Comparison of ENCODE assay signal across 8 mouse cellular contexts in the genomic region with DNA sequence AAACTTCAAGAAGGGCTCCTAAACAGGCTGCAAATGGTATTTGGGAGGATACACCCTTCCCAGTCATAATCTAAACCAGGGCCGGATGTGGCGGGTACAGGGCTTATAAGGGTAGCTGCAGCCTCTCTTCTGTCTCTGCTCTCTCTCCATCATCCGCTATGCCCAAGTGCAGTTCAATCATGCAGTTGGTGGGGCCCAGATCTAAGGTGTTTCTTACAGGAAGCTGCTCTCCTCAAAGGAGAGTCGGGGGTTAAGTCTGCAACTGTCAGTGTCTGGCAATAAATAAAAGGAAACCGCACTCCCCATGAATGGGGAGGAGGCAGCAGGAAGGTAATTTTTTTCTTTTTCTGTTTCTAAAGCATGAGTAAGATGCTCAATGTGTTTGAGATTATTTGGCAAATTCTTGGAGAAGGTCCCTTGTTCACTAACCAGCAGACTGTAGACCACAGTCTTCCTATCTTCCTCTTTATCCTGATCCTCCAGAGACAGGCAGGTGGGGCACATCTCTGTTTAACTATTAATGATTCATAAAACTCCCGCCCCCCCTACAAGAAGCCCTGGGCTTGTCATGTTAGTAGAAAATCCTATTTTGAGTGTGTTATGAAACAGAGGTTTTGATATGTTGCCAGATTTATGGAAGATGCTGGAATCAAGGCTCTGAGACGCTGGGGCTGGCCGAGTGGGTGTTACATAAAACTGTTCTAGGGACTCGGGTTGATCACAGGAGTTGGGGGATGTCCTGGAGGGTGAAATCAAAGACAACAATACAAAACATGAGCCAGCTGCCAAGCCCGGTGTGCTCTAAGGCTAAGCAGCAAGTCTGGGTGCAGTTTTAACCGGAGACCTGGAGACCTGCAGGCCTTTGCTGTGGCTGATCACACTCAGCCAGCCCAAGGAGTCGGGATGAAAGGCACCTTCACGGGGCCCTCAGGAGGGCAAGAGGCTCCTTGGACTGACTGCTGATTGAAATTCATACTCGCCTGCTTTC.
A peak's percentile ranks its signal among the peaks of the same experiment; 100 is the strongest.
DNase-seq lines count a peak whose midpoint lies in the region; ATAC-seq and TF ChIP-seq lines count a peak whose summit lies in the region.

No protein-coding gene starts in this region.

- peak overlapping the region; percentile 2; the same call in 1 of the 2 replicates for H3K27ac ChIP-seq in testis, adult 2 months (ENCODE audit: control insufficient read depth, insufficient read depth, low read depth, low read length)
- H3K27ac ChIP-seq in hindbrain, embryonic 15.5 days (replicated peaks): peak overlapping the region; percentile 84
- peak overlapping the region; percentile 95 for H3K27ac ChIP-seq in liver, postnatal 0 days (ENCODE audit: low read depth)
- H3K27ac ChIP-seq in olfactory bulb, adult 2 months (ENCODE audit: insufficient read depth, low read depth, low read length): peak overlapping the region; percentile 22; the same call in 1 of the 2 replicates

- TF ChIP-seq POLR2A in testis, adult 2 months (IDR thresholded peaks at IDR 0.05; ENCODE audit: control insufficient read depth, low read depth, low read length): no peak
- no peak for TF ChIP-seq POLR2A in olfactory bulb, adult 2 months (IDR thresholded peaks at IDR 0.05; ENCODE audit: insufficient read depth, low read depth, low read length)

- H3K27me3 ChIP-seq in testis, adult 2 months (ENCODE audit: control insufficient read depth, insufficient read depth, low read length): no peaks in the 10 kb centered on the region
- no peaks in the 10 kb centered on the region for H3K27me3 ChIP-seq in hindbrain, embryonic 15.5 days
- no peaks in the 10 kb centered on the region for H3K27me3 ChIP-seq in liver, postnatal 0 days (ENCODE audit: insufficient read depth, low read length)

- intact Hi-C loops in gastrocnemius, postnatal 14 days (cut with DNase I; ENCODE audit: low total_unique reads): loop anchor here (10.0 kb wide), 1 partner anchor 48 kb away; no protein-coding TSS in a partner anchor

- DNase-seq in adrenal gland, adult 2 months: peak; percentile 44
- no peak for DNase-seq in adrenal gland, postnatal 25 days
- no peak for DNase-seq in testis, postnatal 10 days (ENCODE audit: low spot score)
- no peak for DNase-seq in liver, postnatal 0 days
- DNase-seq in gastrocnemius, postnatal 14 days: no peak

- no peak overlapping the region for H3K4me3 ChIP-seq in testis, adult 2 months (ENCODE audit: control insufficient read depth, low read depth, low read length)
- H3K4me3 ChIP-seq in hindbrain, embryonic 15.5 days: no peak overlapping the region
- H3K4me3 ChIP-seq in liver, postnatal 0 days (ENCODE audit: low read depth, low read length): no peak overlapping the region
- no peak overlapping the region for H3K4me3 ChIP-seq in olfactory bulb, adult 2 months (ENCODE audit: insufficient read depth, low read depth, low read length)

- TF ChIP-seq CTCF in testis, adult 2 months (IDR thresholded peaks at IDR 0.05; ENCODE audit: control insufficient read depth, insufficient read depth, insufficient replicate concordance, low read depth, low read length): no peak
- no peak for TF ChIP-seq CTCF in liver, postnatal 0 days (IDR thresholded peaks at IDR 0.05; ENCODE audit: low read depth)
- no peak for TF ChIP-seq CTCF in olfactory bulb, adult 2 months (IDR thresholded peaks at IDR 0.05; ENCODE audit: insufficient read depth, low read depth, low read length)

- H3K4me1 ChIP-seq in testis, adult 2 months (ENCODE audit: control insufficient read depth, insufficient read depth, low read length): peaks cover 9% of the 10 kb centered on the region
- peaks cover 89% of the 10 kb centered on the region for H3K4me1 ChIP-seq in hindbrain, embryonic 15.5 days (replicated peaks)
- H3K4me1 ChIP-seq in liver, postnatal 0 days (ENCODE audit: insufficient read depth): peaks cover 68% of the 10 kb centered on the region
- peaks cover 65% of the 10 kb centered on the region for H3K4me1 ChIP-seq in olfactory bulb, adult 2 months (ENCODE audit: control insufficient read depth, insufficient read depth, low read length)

- no peak overlapping the region for H3K4me2 ChIP-seq in hindbrain, embryonic 15.5 days
- no peak overlapping the region for H3K4me2 ChIP-seq in liver, postnatal 0 days (ENCODE audit: low read depth, low read length)

- no peak overlapping the region for H3K9ac ChIP-seq in hindbrain, embryonic 15.5 days
- no peak overlapping the region; the same call in 1 of the 2 replicates for H3K9ac ChIP-seq in liver, postnatal 0 days (replicated peaks)

- 34% methylated on average over 14 of the region's 14 CpGs for WGBS in hindbrain, embryonic 15.5 days
- WGBS in liver, postnatal 0 days (ENCODE audit: insufficient replicate concordance): 37% methylated on average over 14 of the region's 14 CpGs
- 49% methylated on average over 14 of the region's 14 CpGs for WGBS in olfactory bulb, adult 2 months

- no peak for TF ChIP-seq EP300 in liver, postnatal 0 days (IDR thresholded peaks at IDR 0.05; ENCODE audit: low read depth)

- no peaks in the 10 kb centered on the region for H3K9me3 ChIP-seq in hindbrain, embryonic 15.5 days
- no peaks in the 10 kb centered on the region for H3K9me3 ChIP-seq in liver, postnatal 0 days (ENCODE audit: low read length)

- ATAC-seq in hindbrain, embryonic 15.5 days (ENCODE audit: low FRiP score, low read depth): no peak
- no peak for ATAC-seq in liver, postnatal 0 days

- no peaks in the 10 kb centered on the region for H3K36me3 ChIP-seq in testis, adult 2 months (ENCODE audit: control insufficient read depth, insufficient read depth, low read length)
- no peaks in the 10 kb centered on the region for H3K36me3 ChIP-seq in hindbrain, embryonic 15.5 days
- no peaks in the 10 kb centered on the region for H3K36me3 ChIP-seq in liver, postnatal 0 days (replicated peaks; ENCODE audit: insufficient read depth, low read length)

Comparison
In these comparisons a context has a peak if more than half of its experiments do, and no peak if none do; other contexts are left out.
1. H3K27ac ChIP-seq: peak in every context shown above with its lines; median percentile 95 in liver, postnatal 0 days; 84 in hindbrain, embryonic 15.5 days; 22 in olfactory bulb, adult 2 months; 2 in testis, adult 2 months.